Mouse (Mus musculus): ENCODE data around the gene Psenen.

The Psenen gene

GRCm38 (mm10) chr7:30588676-30589434, 25.4 kb upstream of the Psenen start, which contains the start of gene Kmt2b:
TSS of gene Kmt2b (minus strand) at chr7:30588726.
- DNase-seq (ENCODE audit: low spot score in 2 of 2): peak; percentile 96 to 97

DNA sequence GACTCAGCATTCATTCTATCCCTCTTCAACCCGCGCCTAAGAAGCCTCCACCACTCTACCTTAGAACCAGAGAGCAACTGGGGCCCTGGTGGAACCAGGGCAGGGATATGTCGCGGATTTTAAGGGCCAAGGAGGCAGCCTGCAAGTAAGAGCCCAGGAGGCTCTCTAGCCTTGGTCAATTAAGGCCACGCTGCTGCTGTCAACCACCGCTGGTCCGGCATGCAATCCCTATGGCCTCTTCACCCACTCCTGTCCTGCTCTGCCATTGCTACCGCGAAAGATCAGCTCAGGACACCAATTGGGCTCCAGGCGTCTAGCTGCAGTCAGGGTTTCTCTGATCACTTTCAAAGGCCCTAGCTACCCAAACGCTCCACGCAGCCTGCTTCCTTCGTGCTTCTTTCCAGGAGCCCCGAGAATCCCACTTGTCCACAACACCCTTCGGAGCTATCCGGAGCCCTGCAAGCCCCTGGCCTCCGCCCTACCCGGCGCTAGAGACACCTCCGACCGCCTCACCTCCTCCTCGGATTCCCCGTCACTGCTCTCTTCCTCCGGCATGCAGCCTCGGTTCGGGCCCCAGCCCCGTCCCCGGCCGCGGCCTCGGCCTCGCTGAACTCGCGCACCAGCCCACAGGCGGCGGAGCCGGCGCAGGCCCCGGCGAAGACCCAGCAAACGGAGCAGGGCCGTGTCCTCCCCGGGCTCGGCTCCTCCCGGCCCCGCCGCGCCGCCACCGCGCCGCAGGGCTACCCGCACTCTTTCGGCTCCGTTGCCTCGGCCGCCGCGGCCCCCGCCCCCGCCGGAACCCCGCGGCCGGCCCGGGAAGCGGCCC, 24.6 kb upstream of the Psenen start:
- DNase-seq (ENCODE audit: low spot score in 2 of 2): peak in 1 of 2 experiments; percentile 48

- no peak for DNase-seq (ENCODE audit: low spot score in 2 of 2)
Measured at GRCm38 (mm10) chr7:30586455-30587020, 23.1 kb upstream of the Psenen start.

GRCm38 (mm10) chr7:30585170-30585569, 21.7 kb upstream of the Psenen start:
- no peak for DNase-seq (ENCODE audit: low spot score in 2 of 2)

- DNase-seq (ENCODE audit: low spot score in 2 of 2): no peak
Measured at GRCm38 (mm10) chr7:30584339-30584738, 20.9 kb upstream of the Psenen start.

DNA sequence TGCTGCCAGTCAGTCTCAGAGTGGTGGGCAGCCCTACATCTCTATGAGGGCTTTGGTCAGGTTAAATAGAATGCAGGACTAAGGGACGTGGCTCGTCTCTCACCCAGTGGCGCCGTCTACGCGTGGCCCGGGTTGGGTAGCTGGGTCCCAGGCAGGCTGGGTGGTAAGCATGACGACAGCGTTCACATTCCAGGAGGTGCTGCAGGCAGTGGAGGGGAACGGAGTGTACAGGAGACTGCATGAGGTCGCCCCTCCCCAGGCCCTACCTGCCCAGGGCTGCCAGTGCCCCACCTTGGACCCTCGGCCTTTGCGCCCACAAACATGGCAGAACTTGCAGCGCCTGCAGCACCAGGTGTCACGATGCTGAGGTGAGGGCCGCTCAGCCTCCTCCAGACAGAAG, 18.1 kb upstream of the Psenen start:
- DNase-seq (ENCODE audit: low spot score in 2 of 2): no peak

DNA sequence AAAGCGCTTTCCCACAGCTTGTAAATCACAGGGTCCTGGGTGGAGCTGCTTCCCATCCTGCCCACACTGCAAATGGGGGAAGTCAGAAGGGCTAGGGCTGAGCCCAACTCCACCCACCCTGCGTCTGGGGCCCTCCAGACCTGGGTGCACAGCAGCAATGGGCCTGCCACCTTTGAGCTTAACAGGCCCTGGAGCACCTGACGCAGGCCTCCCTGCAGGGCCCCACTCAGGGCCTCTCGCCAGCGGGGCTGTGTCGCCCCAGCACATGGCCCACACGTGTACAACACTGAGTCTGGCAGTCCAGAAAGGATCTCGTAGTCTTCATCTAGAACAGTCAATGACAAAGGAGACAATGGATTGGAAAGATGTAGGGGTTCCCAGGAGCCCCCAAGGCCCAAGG, 16.5 kb upstream of the Psenen start:
- no peak for DNase-seq (ENCODE audit: low spot score in 2 of 2)

GRCm38 (mm10) chr7:30572969-30573368, 9.5 kb upstream of the Psenen start:
- no peak for DNase-seq (ENCODE audit: low spot score in 2 of 2)

GRCm38 (mm10) chr7:30572389-30572788, 9.0 kb upstream of the Psenen start:
- no peak for DNase-seq (ENCODE audit: low spot score in 2 of 2)

GRCm38 (mm10) chr7:30567555-30567954, 4.1 kb upstream of the Psenen start:
- DNase-seq (ENCODE audit: low spot score in 2 of 2): no peak

DNA sequence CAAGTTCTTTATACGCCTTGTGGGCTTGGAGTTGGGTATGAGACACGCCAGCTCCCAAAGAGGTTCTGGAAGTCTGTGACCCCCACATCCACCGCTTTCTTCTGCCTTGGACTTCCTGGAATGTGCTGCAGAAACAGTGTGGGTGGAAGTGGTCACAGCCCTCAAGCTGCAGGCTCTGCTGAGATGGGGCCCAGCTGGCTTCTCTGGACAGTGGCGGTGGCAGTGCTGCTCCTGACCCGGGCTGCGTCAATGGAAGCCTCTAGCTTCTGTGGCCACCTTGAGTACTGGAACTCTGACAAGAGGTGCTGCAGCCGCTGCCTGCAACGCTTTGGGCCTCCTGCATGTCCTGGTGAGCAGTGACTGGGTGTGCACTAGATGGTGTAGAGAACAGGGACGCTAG, 2.6 kb upstream of the Psenen start:
- DNase-seq (ENCODE audit: low spot score in 2 of 2): no peak

- no peak for DNase-seq (ENCODE audit: low spot score in 2 of 2)
Measured at GRCm38 (mm10) chr7:30564970-30565571, 1.6 kb upstream of the Psenen start, which contains the start of gene Igflr1. TSS of gene Igflr1 (plus strand) at chr7:30565427.

DNA sequence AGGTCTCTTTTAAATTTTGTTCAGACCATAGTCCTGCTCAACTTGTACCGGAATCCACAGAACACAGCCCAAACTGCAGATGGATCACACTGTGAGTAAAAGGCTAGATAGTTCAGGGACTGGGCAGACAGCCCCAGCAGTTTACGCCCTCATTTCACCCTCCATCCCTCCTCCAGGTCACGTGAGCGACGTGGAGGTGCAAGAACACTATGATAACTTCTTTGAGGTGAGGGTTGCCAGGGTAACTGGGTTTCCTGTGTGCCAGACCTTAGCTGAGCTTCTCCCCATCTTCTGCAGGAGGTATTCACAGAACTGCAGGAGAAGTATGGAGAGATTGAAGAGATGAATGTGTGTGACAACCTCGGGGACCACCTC, 466 bp upstream of the Psenen start:
- DNase-seq (ENCODE audit: low spot score in 2 of 2): no peak

GRCm38 (mm10) chr7:30562526-30563116, 806 bp downstream of the Psenen start:
- DNase-seq (ENCODE audit: low spot score in 2 of 2): peak in 1 of 2 experiments; percentile 55

DNA sequence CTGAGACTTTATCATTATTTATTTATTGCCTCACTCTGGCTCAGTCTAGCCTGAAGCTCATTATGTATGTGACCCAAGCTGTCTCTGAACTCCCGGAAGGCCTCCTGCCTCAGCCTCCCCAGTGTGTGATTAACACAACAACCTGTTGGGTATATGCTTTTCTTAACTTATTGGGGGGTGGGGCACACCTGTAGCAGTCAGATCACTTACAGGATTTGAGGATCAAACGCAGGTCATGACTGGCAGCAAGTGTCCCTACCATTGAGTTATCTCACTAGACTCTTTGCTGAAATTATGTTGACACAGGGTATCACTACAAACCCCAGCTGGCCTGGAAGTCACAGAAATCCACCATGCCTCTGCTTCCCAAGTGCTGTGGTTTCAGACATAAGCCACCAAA, 3.1 kb downstream of the Psenen start:
- DNase-seq (ENCODE audit: low spot score in 2 of 2): no peak

- peak; percentile 99 for DNase-seq (ENCODE audit: low spot score in 2 of 2)
Measured at GRCm38 (mm10) chr7:30559443-30559954, 3.9 kb downstream of the Psenen start, which contains the start of gene Lin37. TSS of gene Lin37 (minus strand) at chr7:30559838.

- DNase-seq (ENCODE audit: low spot score in 2 of 2): no peak
Measured at GRCm38 (mm10) chr7:30558656-30559442, 4.6 kb downstream of the Psenen start.

DNA sequence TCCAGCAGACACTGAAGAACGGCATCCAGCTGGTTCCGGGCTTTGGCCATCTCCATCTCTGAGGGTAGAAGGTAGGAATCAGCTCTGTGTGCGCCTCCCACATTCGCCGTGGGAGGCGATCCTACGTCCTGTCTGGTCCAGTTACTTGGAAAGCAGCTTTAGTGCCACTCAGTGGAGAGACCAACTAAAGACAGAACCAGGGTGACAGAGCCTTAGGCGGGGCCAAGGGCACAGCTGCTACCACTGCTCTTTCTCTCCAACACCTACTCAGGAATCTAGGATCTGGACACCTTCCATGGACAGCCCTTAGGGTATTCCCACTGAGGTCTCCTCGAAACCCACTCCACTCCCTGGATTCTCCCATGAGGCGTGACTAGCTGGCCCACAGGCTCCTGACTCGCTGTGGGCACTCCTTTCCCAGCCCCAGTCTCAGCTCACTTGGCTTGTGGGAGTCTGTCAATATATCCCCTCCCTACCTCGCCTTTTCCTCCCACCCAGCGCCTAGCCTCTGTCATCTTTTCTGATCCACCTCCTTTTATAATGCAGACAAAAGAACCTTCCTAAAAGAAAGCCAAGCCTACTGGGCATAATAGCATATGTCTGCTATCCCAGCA, 5.4 kb downstream of the Psenen start:
- DNase-seq (ENCODE audit: low spot score in 2 of 2): no peak

DNA sequence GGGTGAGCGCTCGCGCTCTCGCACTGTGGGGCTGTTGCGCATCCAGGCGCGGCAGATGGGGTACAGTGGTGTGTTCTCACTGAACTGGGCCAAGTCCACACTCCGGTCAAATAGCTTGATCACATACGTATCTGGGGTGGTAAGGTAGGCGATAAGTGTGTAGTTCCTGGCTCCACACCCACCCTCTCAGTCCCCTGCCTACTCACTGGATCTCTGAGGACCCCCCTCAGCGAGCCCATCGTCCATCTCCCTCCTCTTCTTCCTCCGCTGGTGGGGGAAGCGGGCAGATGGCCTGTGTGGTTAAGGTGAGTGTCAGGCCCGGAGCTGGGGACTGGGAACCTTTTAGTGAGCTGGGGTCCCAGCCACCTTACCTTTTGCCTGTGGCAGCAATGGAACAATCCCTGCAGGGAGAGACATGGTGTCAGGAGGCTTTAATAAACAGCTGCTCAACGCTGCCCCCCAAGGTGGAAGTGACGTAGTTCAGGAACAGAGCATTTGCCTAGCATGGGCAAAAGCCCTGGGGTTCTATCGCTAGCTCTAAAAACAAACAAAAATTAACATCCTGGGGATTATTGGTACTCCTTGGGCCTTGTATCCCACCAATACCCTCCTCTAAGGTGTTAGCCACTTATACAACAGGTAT, 6.4 kb downstream of the Psenen start:
- no peak for DNase-seq (ENCODE audit: low spot score in 2 of 2)
